Mouse (Mus musculus): ENCODE results near the gene 1700113H08Rik. TPM values are rescaled to one million over a fixed set of nuclear protein-coding genes. Genes with fewer than 3 reads are reported as not detected.

1700113H08Rik gene
- polyA plus RNA-seq, 1 experiment from 2014 or later, result not detected

DNA sequence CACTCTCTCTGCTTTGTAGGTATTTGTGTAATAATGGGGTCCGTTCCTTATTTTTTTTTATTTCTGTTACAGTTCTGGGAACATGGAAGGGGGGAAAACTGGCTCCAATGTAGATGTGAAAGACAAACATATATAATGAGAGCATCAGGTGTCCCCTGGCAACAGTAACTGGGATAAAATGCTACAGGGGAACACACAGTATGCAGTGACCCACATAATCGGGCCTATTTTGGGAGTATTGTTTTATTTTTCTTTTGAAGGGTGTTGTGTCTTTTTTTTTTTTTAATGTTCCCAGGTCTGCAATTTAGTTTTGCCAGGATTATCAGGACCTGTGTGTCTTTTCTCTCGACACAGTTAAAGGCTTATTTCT lies 44.1 kb downstream of the 1700113H08Rik start:
- no peak for ATAC-seq (ENCODE audit: insufficient number of reproducible peaks, insufficient read depth, low FRiP score, low read depth)
- Histone ChIP-seq H3K36me3 (ENCODE audit: control insufficient read depth, insufficient read depth, low read length) (no peaks in the 10 kb centered on the region), H3K9me3 (ENCODE audit: control insufficient read depth, low read length) (no peaks in the 10 kb centered on the region), H3K27me3 (ENCODE audit: control insufficient read depth, insufficient read depth, low read length) (no peaks in the 10 kb centered on the region), H3K9ac (ENCODE audit: low read length) (no peak overlapping the region), H3K4me2 (ENCODE audit: low read length) (no peak overlapping the region), H3K4me1 (ENCODE audit: control insufficient read depth in 2 of 2, insufficient read depth in 2 of 2, low read length in 2 of 2) (no peaks in the 10 kb centered on the region), H3K27ac (replicated peaks in 1 of 2; ENCODE audit: control insufficient read depth in 1 of 2, insufficient read depth in 1 of 2, low read depth in 2 of 2, low read length in 2 of 2) (no peak overlapping the region), H3K4me3 (ENCODE audit: control insufficient read depth in 1 of 2, insufficient read depth in 1 of 2, low read depth in 1 of 2, low read length in 2 of 2) (no peak overlapping the region)
- 60% methylated on average over 3 of the region's 3 CpGs for WGBS

- no peak overlapping the region for H3K4me3 ChIP-seq (ENCODE audit: control insufficient read depth in 1 of 2, insufficient read depth in 1 of 2, low read depth in 1 of 2, low read length in 2 of 2)
- no peaks in the 10 kb centered on the region for H3K27me3 ChIP-seq (ENCODE audit: control insufficient read depth, insufficient read depth, low read length)
- H3K9me3 ChIP-seq (ENCODE audit: control insufficient read depth, low read length), result no peaks in the 10 kb centered on the region
- WGBS, result 86% methylated on average over 13 of the region's 13 CpGs
- H3K4me2 ChIP-seq (ENCODE audit: low read length), result no peak overlapping the region
- H3K27ac ChIP-seq (replicated peaks in 1 of 2; ENCODE audit: control insufficient read depth in 1 of 2, insufficient read depth in 1 of 2, low read depth in 2 of 2, low read length in 2 of 2), result no peak overlapping the region
- H3K36me3 ChIP-seq (ENCODE audit: control insufficient read depth, insufficient read depth, low read length), result no peaks in the 10 kb centered on the region
- no peak overlapping the region for H3K9ac ChIP-seq (ENCODE audit: low read length)
- H3K4me1 ChIP-seq (ENCODE audit: control insufficient read depth in 2 of 2, insufficient read depth in 2 of 2, low read length in 2 of 2), result no peaks in the 10 kb centered on the region
- ATAC-seq (ENCODE audit: insufficient number of reproducible peaks, insufficient read depth, low FRiP score, low read depth), result no peak
Measured at GRCm38 (mm10) chr10:87102455-87102854, 44.6 kb downstream of the 1700113H08Rik start.

GRCm38 (mm10) chr10:87103286-87103685 lies 45.4 kb downstream of the 1700113H08Rik start:
- H3K4me1 ChIP-seq (ENCODE audit: control insufficient read depth in 2 of 2, insufficient read depth in 2 of 2, low read length in 2 of 2), result no peaks in the 10 kb centered on the region
- no peak overlapping the region for H3K27ac ChIP-seq (replicated peaks in 1 of 2; ENCODE audit: control insufficient read depth in 1 of 2, insufficient read depth in 1 of 2, low read depth in 2 of 2, low read length in 2 of 2)
- no peaks in the 10 kb centered on the region for H3K9me3 ChIP-seq (ENCODE audit: control insufficient read depth, low read length)
- H3K4me2 ChIP-seq (ENCODE audit: low read length), result no peak overlapping the region
- no peaks in the 10 kb centered on the region for H3K36me3 ChIP-seq (ENCODE audit: control insufficient read depth, insufficient read depth, low read length)
- H3K9ac ChIP-seq (ENCODE audit: low read length), result no peak overlapping the region
- no peaks in the 10 kb centered on the region for H3K27me3 ChIP-seq (ENCODE audit: control insufficient read depth, insufficient read depth, low read length)
- ATAC-seq (ENCODE audit: insufficient number of reproducible peaks, insufficient read depth, low FRiP score, low read depth), result no peak
- 81% methylated on average over 8 of the region's 8 CpGs for WGBS
- H3K4me3 ChIP-seq (ENCODE audit: control insufficient read depth in 1 of 2, insufficient read depth in 1 of 2, low read depth in 1 of 2, low read length in 2 of 2), result no peak overlapping the region

GRCm38 (mm10) chr10:87107565-87108297 lies 49.9 kb downstream of the 1700113H08Rik start:
- H3K36me3 ChIP-seq (ENCODE audit: control insufficient read depth, insufficient read depth, low read length), result no peaks in the 10 kb centered on the region
- no peaks in the 10 kb centered on the region for H3K9me3 ChIP-seq (ENCODE audit: control insufficient read depth, low read length)
- H3K4me1 ChIP-seq (ENCODE audit: control insufficient read depth in 2 of 2, insufficient read depth in 2 of 2, low read length in 2 of 2), result peaks cover 0 to 5% of the 10 kb centered on the region in 2 experiments; a peak in 1 of 4 replicates
- H3K4me2 ChIP-seq (ENCODE audit: low read length), result no peak overlapping the region
- 65% methylated on average over 9 of the region's 9 CpGs for WGBS
- no peak overlapping the region for H3K4me3 ChIP-seq (ENCODE audit: control insufficient read depth in 1 of 2, insufficient read depth in 1 of 2, low read depth in 1 of 2, low read length in 2 of 2)
- H3K27me3 ChIP-seq (ENCODE audit: control insufficient read depth, insufficient read depth, low read length), result no peaks in the 10 kb centered on the region
- H3K27ac ChIP-seq (replicated peaks in 1 of 2; ENCODE audit: control insufficient read depth in 1 of 2, insufficient read depth in 1 of 2, low read depth in 2 of 2, low read length in 2 of 2), result no peak overlapping the region
- ATAC-seq (ENCODE audit: insufficient number of reproducible peaks, insufficient read depth, low FRiP score, low read depth), result no peak
- H3K9ac ChIP-seq (ENCODE audit: low read length), result no peak overlapping the region

DNA sequence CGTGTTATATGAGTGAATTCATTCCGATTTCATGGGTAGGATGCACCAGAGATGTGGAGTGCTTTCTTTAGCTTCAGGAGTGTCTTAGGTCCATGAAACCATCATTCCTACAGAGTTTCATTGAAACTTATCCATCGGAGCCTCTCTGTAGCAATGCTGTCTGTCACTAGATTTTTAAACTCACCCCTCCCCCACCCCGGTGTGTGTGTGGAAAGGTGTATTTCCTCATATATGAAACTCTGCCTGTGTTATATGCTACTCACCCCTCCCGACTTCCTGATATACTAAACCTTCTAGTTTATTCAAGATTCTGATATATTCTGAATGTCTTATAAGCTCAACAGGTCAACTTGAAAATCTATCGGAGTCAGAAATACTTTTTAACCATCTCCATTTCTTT lies 50.5 kb downstream of the 1700113H08Rik start:
- Histone ChIP-seq H3K27me3 (ENCODE audit: control insufficient read depth, insufficient read depth, low read length) (no peaks in the 10 kb centered on the region), H3K9me3 (ENCODE audit: control insufficient read depth, low read length) (no peaks in the 10 kb centered on the region), H3K27ac (replicated peaks in 1 of 2; ENCODE audit: control insufficient read depth in 1 of 2, insufficient read depth in 1 of 2, low read depth in 2 of 2, low read length in 2 of 2) (no peak overlapping the region), H3K4me2 (ENCODE audit: low read length) (no peak overlapping the region), H3K4me1 (ENCODE audit: control insufficient read depth in 2 of 2, insufficient read depth in 2 of 2, low read length in 2 of 2) (peaks cover 0 to 5% of the 10 kb centered on the region in 2 experiments; a peak in 1 of 4 replicates), H3K36me3 (ENCODE audit: control insufficient read depth, insufficient read depth, low read length) (no peaks in the 10 kb centered on the region), H3K9ac (ENCODE audit: low read length) (no peak overlapping the region), H3K4me3 (ENCODE audit: control insufficient read depth in 1 of 2, insufficient read depth in 1 of 2, low read depth in 1 of 2, low read length in 2 of 2) (no peak overlapping the region)
- ATAC-seq (ENCODE audit: insufficient number of reproducible peaks, insufficient read depth, low FRiP score, low read depth), result no peak
- 91% methylated on average over 6 of the region's 6 CpGs for WGBS

- Histone ChIP-seq H3K36me3 (ENCODE audit: control insufficient read depth, insufficient read depth, low read length) (no peaks in the 10 kb centered on the region), H3K27me3 (ENCODE audit: control insufficient read depth, insufficient read depth, low read length) (no peaks in the 10 kb centered on the region), H3K4me2 (ENCODE audit: low read length) (no peak overlapping the region), H3K4me3 (ENCODE audit: control insufficient read depth in 1 of 2, insufficient read depth in 1 of 2, low read depth in 1 of 2, low read length in 2 of 2) (no peak overlapping the region), H3K4me1 (ENCODE audit: control insufficient read depth in 2 of 2, insufficient read depth in 2 of 2, low read length in 2 of 2) (peaks cover 0 to 5% of the 10 kb centered on the region in 2 experiments; a peak in 1 of 4 replicates), H3K9me3 (ENCODE audit: control insufficient read depth, low read length) (no peaks in the 10 kb centered on the region), H3K9ac (ENCODE audit: low read length) (no peak overlapping the region), H3K27ac (replicated peaks in 1 of 2; ENCODE audit: control insufficient read depth in 1 of 2, insufficient read depth in 1 of 2, low read depth in 2 of 2, low read length in 2 of 2) (no peak overlapping the region)
- no peak for ATAC-seq (ENCODE audit: insufficient number of reproducible peaks, insufficient read depth, low FRiP score, low read depth)
- 82% methylated on average over 10 of the region's 10 CpGs for WGBS
Measured at GRCm38 (mm10) chr10:87109038-87109771, 51.4 kb downstream of the 1700113H08Rik start.

DNA sequence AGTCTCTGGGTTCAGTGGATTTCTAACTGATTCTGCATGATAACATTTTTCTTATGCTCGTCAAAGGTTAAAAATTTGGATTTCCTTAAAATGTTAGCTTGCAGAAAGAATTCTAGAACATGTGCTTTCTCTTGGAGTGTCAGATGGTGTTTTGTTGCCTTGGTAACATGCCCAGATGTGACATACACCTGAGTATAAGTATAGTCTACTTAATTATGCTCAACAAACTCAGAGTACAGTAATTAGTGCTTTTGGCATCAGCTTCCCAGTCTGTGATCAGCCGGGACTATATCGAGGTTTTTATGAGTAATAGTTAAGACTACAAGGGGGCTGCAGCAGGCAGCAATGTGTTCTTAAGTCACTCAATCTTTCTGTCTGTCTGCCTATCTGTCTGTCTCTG lies 53.1 kb downstream of the 1700113H08Rik start:
- Histone ChIP-seq H3K4me2 (ENCODE audit: low read length) (no peak overlapping the region), H3K9ac (ENCODE audit: low read length) (no peak overlapping the region), H3K27me3 (ENCODE audit: control insufficient read depth, insufficient read depth, low read length) (no peaks in the 10 kb centered on the region), H3K4me3 (ENCODE audit: control insufficient read depth in 1 of 2, insufficient read depth in 1 of 2, low read depth in 1 of 2, low read length in 2 of 2) (no peak overlapping the region), H3K27ac (replicated peaks in 1 of 2; ENCODE audit: control insufficient read depth in 1 of 2, insufficient read depth in 1 of 2, low read depth in 2 of 2, low read length in 2 of 2) (no peak overlapping the region), H3K9me3 (ENCODE audit: control insufficient read depth, low read length) (no peaks in the 10 kb centered on the region), H3K4me1 (ENCODE audit: control insufficient read depth in 2 of 2, insufficient read depth in 2 of 2, low read length in 2 of 2) (peaks cover 0 to 5% of the 10 kb centered on the region in 2 experiments; a peak in 1 of 4 replicates), H3K36me3 (ENCODE audit: control insufficient read depth, insufficient read depth, low read length) (no peaks in the 10 kb centered on the region)
- no peak for ATAC-seq (ENCODE audit: insufficient number of reproducible peaks, insufficient read depth, low FRiP score, low read depth)
- 79% methylated on average over 3 of the region's 3 CpGs for WGBS
